Comparison of ENCODE assay signal across 18 mouse cellular contexts in the genomic region with DNA sequence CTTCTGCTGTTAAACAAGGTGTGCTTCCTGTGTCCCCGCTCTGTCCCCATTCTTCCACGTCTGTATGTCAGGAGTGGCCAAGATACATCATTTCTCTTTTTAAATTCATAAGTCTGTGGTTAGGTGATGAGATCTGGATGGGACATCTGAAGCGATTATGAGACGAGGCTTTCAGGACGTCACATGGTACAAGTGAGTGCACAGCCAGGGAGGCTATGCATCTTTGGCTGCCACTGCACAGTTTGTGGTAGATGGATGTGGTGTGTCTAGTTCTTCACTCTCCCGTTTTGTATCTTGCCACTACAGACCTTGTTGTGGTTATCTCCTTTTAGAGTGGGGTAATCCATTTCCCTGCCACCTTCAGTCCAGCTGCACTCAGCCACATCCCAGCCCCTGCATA. TPM values are rescaled to one million over a fixed set of nuclear protein-coding genes. Genes with fewer than 3 reads are reported as not detected.
"Had no signal": no experiment of that assay in that cellular context is flagged by ENCODE, and none has a peak within 500 bp of the region (broad histone marks: within the 10 kb centered on the region; RNA-seq: fewer than 3 reads in every experiment).

No protein-coding gene starts in this region.

- ATAC-seq: liver, postnatal 0 days; lung, postnatal 0 days; midbrain, embryonic 13.5 days; midbrain, embryonic 15.5 days had no signal

- H3K9ac ChIP-seq: liver, embryonic 15.5 days; liver, postnatal 0 days; lung, embryonic 15.5 days; midbrain, embryonic 13.5 days; midbrain, embryonic 15.5 days; neural tube, embryonic 12.5 days; stomach, embryonic 15.5 days had no signal

- H3K4me3 ChIP-seq: liver, embryonic 15.5 days; lung, embryonic 15.5 days; midbrain, embryonic 13.5 days; midbrain, embryonic 15.5 days; neural tube, embryonic 12.5 days; stomach, embryonic 15.5 days had no signal

- H3K4me2 ChIP-seq: liver, embryonic 15.5 days; lung, embryonic 15.5 days; midbrain, embryonic 11.5 days; midbrain, embryonic 13.5 days; midbrain, embryonic 15.5 days; neural tube, embryonic 12.5 days; stomach, embryonic 15.5 days had no signal

- DNase-seq: liver, postnatal 0 days; lung, adult 2 months; lung, postnatal 14 days; lung, postnatal 36 days; right cerebral cortex, postnatal 14 days; thymus, postnatal 25 days; thymus, postnatal 4 days had no signal

- H3K4me1 ChIP-seq: lung, embryonic 15.5 days had no signal

- H3K9me3 ChIP-seq: liver, embryonic 15.5 days; lung, embryonic 15.5 days; midbrain, embryonic 13.5 days; midbrain, embryonic 15.5 days; neural tube, embryonic 12.5 days; stomach, embryonic 15.5 days had no signal

- H3K27ac ChIP-seq: liver, embryonic 15.5 days; lung, embryonic 15.5 days; macrophage; midbrain, embryonic 13.5 days; midbrain, embryonic 15.5 days; neural tube, embryonic 12.5 days; stomach, embryonic 15.5 days; stomach, postnatal 0 days had no signal

- H3K27me3 ChIP-seq: liver, embryonic 15.5 days; lung, embryonic 15.5 days; midbrain, embryonic 13.5 days; midbrain, embryonic 15.5 days; neural tube, embryonic 12.5 days; stomach, embryonic 15.5 days had no signal

RNA-seq across cellular contexts. Expression of a gene that starts 20.5 kb away (rescaled TPM):
- total RNA-seq: monocyte, adult 5-6 weeks had no signal
